Mouse (Mus musculus) thymus, adult 2 months (tissue): ENCODE results near the gene Ackr3. TPM values are rescaled to one million over a fixed set of nuclear protein-coding genes. Genes with fewer than 3 reads are reported as not detected.

Source experiments
- DNase-seq: peaks from one replicate; pipeline ENCODE4 v3.0.0; 2021
- H3K27ac ChIP-seq: fragments of 200-500 bp; 2 replicates; pipeline ENCODE4 v1.5.1; 2012; ENCODE audit warnings: low read length, control low read depth; ENCODE audit not compliant: control insufficient read depth, insufficient read depth
- H3K27me3 ChIP-seq: fragments of 200-500 bp; 2 replicates; pipeline ENCODE4 v1.6.1; 2012; ENCODE audit warnings: mild to moderate bottlenecking, low read length, moderate library complexity, mixed read lengths; ENCODE audit not compliant: control insufficient read depth, insufficient read depth
- H3K36me3 ChIP-seq: fragments of 200-500 bp; 2 replicates; pipeline ENCODE4 v1.6.1; 2012; ENCODE audit warnings: mild to moderate bottlenecking, low read length, moderate library complexity; ENCODE audit not compliant: control insufficient read depth, insufficient read depth
- H3K4me1 ChIP-seq: fragments of 200-500 bp; replicated peaks from 2 replicates; pipeline ENCODE4 v1.6.1; 2012; ENCODE audit warnings: low read length; ENCODE audit not compliant: control insufficient read depth, insufficient read depth
- H3K4me3 ChIP-seq: fragments of 200-500 bp; 2 replicates; pipeline ENCODE4 v1.5.1; 2012; ENCODE audit warnings: mild to moderate bottlenecking, low read length, control low read depth, moderate library complexity; ENCODE audit not compliant: control insufficient read depth, insufficient read depth
- CTCF ChIP-seq: fragments of 200-500 bp; IDR thresholded peaks from 2 replicates; pipeline ENCODE4 v1.5.1; 2012; ENCODE audit warnings: mild to moderate bottlenecking, control low read depth, low read length, moderate library complexity, borderline replicate concordance; ENCODE audit not compliant: control insufficient read depth, poor library complexity, insufficient read depth; ENCODE audit errors: extremely low read depth
- POLR2A ChIP-seq: fragments of 200-500 bp; IDR thresholded peaks from 2 replicates; pipeline ENCODE4 v1.6.1; 2012; ENCODE audit warnings: mild to moderate bottlenecking, low read length, control low read depth, moderate library complexity; ENCODE audit not compliant: control insufficient read depth, poor library complexity, insufficient read depth; ENCODE audit errors: extremely low read depth
- WGBS: fragments of 180-500 bp; shearing (Covaris S2); methylation state at CpG from one replicate; pipeline ENCODE4 v1.1.7; 2018; 5-methylcytosine and 5-hydroxymethylcytosine counted together
- polyA plus RNA-seq: library from polyadenylated mRNA; depleted of rRNA; stranded (reverse); fragments of >200 nt; gene quantifications from 2 replicates; pipeline ENCODE4 v1.2.3, GENCODE M21; 2012

The Ackr3 gene
- polyA plus RNA-seq, 1 experiment, result 24.7 TPM

DNA sequence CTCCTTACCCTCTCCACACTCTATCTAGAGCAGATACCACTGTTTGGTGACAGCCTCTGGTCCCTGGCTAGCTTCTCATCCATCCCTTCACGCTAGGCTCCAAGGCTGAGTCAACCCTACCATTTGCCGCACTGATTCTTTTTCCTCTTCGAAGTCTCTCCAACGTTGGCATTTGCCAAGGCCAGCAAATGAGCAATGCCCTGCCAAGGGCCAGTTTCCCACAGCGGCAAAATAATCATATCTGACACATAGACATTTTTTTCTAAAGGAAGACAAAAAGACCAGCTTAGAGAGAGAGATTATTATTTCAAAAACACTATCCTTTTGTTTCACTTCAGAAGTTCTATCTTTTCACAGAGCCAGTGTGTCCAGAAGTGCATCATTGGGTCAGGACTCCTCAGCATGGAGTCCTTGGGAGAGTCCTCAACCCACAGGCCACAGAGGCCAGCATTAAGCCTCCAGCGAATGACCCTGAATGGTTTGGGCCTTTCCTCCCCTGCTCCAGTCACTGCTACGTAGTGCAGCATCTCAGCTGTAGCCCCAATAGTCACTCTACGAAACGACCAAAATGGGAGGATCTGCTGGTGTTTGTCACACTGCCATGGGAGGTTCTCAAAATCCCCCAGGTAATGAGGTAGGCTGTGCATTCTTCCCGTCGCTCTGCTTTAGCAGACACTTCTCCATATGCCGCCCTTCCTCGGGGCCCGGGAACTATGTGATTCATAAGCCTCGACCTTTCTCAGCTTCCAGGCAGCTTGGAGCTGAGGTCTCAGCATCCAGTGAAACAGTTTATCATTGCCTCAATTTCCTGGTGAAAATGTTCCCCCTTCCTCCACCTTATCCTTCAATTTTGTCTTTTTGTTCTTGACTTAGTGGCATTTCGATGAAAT is 35.8 kb downstream of the Ackr3 start:
- WGBS, result 89% methylated on average over 16 of the region's 16 CpGs
- TF ChIP-seq CTCF (no peak), POLR2A (no peak)
- H3K4me1 ChIP-seq, result no peaks in the 10 kb centered on the region
- no peak overlapping the region for H3K4me3 ChIP-seq
- H3K36me3 ChIP-seq, result no peaks in the 10 kb centered on the region
- no peak overlapping the region for H3K27ac ChIP-seq
- no peaks in the 10 kb centered on the region for H3K27me3 ChIP-seq
- DNase-seq, result no peak

DNA sequence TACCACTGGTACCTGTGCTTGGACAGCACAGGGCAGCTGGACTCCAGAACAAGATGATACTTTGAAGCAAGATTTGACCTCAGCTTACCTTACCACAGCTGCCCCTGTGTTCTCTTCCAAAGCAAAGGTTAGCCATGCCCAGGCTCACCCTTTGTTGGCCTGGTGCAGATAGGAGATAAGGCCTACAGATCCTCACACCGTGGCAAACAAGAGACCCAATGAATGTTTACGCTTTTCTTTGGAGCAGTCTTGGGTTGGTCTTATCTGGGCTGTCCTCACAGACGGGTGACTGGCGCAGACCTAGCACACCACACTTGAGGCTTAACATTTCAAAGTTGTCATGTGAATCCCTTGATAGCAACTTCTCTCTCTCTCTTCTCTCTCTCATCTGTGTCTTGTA is 36.5 kb downstream of the Ackr3 start:
- H3K4me1 ChIP-seq, result no peaks in the 10 kb centered on the region
- no peak overlapping the region for H3K4me3 ChIP-seq
- TF ChIP-seq CTCF (no peak), POLR2A (no peak)
- no peaks in the 10 kb centered on the region for H3K36me3 ChIP-seq
- WGBS, result 83% methylated on average over 4 of the region's 4 CpGs
- H3K27me3 ChIP-seq, result no peaks in the 10 kb centered on the region
- no peak for DNase-seq
- H3K27ac ChIP-seq, result no peak overlapping the region

DNA sequence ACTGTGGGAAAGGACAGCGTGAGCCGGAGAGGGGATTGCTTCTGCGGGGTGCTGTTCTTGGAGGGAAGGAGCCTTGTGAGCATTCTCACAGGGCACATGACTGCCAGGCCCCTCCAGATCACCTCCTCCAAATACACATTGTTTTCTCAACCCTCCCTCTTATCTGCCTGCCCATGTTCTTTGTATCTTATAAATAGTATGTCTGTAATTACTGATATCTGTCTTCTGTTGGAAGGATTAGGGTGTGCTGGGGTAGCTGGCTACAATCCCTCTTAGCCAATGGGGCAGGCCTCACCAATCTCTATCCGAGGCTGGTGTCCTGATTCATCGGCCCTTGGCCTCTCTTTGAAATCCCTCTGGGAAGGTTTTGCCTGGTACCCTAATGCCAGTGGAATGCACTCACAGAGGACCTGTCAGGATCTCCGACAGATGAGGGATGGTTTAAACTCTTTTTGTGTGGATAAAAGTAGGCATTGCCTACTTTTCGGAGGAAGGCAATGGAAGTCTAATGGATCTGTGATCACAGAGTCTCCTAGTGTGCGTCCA is 38.7 kb downstream of the Ackr3 start:
- Histone ChIP-seq H3K4me3 (no peak overlapping the region), H3K4me1 (no peaks in the 10 kb centered on the region), H3K27me3 (no peaks in the 10 kb centered on the region), H3K27ac (no peak overlapping the region), H3K36me3 (no peaks in the 10 kb centered on the region)
- WGBS, result 96% methylated on average over 8 of the region's 8 CpGs
- TF ChIP-seq CTCF (no peak), POLR2A (no peak)
- DNase-seq, result no peak

DNA sequence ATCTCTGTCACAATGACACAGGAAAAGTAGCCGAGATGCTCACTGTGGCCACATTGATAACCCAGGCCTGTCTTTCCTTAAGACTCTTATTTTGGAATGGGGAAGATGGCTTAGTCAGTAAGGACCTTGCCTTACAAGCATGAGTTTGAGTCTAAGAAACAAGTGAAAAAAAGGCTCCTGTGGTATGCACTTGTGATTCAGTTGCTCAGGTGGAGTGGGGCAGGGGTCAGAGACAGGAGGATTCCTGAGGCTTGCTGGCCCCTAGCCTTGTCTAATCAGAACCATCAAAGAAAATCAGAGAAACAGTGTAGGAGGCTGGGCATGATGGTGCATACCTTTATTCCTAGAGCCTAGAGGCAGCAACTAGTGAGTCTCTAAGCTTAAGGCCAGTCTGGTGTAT is 40.8 kb downstream of the Ackr3 start:
- Histone ChIP-seq H3K27ac (no peak overlapping the region), H3K36me3 (no peaks in the 10 kb centered on the region), H3K27me3 (no peaks in the 10 kb centered on the region), H3K4me3 (no peak overlapping the region), H3K4me1 (no peaks in the 10 kb centered on the region)
- 97% methylated on average over 1 of the region's 1 CpGs for WGBS
- no peak for DNase-seq
- no peak for TF ChIP-seq CTCF
- TF ChIP-seq POLR2A, result no peak

DNA sequence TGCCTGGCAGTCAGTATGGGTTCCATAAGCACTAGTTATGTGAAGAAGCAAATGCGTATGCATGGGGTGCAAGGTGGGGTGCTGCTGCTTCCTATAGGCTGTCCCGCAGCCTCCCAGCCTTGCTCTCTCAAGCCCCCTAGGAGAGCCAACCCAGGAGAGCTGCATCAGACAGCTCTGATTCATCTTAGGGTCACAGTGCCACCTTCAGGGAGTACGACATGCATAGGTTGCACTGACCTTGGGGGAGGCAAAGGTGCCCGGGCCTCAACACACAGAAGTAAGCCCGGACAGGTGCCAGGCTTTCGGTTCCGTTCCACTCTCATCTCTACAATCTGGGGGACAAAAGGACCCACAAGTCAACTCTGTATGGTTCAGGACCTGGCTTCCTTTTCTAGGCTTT is 41.8 kb downstream of the Ackr3 start:
- no peak overlapping the region for H3K27ac ChIP-seq
- no peak for DNase-seq
- no peaks in the 10 kb centered on the region for H3K36me3 ChIP-seq
- no peaks in the 10 kb centered on the region for H3K4me1 ChIP-seq
- H3K27me3 ChIP-seq, result no peaks in the 10 kb centered on the region
- WGBS, result 75% methylated on average over 7 of the region's 7 CpGs
- no peak overlapping the region for H3K4me3 ChIP-seq
- TF ChIP-seq POLR2A (no peak), CTCF (no peak)

DNA sequence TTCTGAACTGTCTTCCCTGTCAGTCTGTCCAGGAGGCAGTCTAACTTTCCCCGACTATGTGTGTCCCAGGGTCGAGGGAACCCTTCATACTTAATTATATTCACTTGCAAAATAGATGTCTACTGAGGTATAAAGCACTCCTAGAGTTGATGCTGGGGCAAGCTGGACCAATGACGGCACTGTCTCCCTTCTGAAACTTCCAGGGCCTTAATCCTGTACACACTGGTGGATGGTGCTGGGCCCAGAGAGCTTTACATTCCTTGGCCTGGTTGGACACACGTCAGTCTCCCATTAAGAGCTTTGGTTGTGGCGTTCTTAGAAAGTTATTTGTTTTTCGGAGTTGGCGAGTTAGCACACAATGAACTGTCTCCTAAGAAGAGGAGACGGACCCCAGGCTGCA is 42.3 kb downstream of the Ackr3 start:
- H3K27ac ChIP-seq, result no peak overlapping the region
- no peak overlapping the region for H3K4me3 ChIP-seq
- H3K27me3 ChIP-seq, result no peaks in the 10 kb centered on the region
- no peaks in the 10 kb centered on the region for H3K4me1 ChIP-seq
- no peaks in the 10 kb centered on the region for H3K36me3 ChIP-seq
- WGBS, result 91% methylated on average over 8 of the region's 8 CpGs
- DNase-seq, result no peak
- TF ChIP-seq POLR2A (no peak), CTCF (no peak)

DNA sequence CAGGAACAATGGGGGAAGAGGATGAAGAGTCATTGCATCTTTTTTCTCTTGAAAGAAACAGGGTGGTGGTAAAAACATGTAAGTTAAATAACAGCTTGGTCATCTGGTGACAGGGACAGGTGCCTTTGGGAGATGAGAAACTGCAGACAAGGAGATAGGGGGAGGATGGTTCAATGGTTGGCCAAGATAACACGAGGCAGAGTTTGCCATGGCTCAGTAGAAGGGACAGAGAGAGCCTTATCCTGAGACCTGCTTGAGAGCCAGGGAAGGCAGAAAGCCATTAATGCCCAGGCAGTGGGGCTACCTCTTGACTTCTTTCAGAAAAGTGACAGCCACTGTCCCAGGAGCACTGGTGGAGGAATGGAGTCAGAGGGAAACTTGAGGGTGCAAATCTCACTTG is 43.0 kb downstream of the Ackr3 start:
- TF ChIP-seq POLR2A (no peak), CTCF (no peak)
- no peaks in the 10 kb centered on the region for H3K4me1 ChIP-seq
- no peak overlapping the region for H3K27ac ChIP-seq
- no peak overlapping the region for H3K4me3 ChIP-seq
- WGBS, result 53% methylated on average over 1 of the region's 1 CpGs
- DNase-seq, result no peak
- no peaks in the 10 kb centered on the region for H3K36me3 ChIP-seq
- H3K27me3 ChIP-seq, result no peaks in the 10 kb centered on the region

DNA sequence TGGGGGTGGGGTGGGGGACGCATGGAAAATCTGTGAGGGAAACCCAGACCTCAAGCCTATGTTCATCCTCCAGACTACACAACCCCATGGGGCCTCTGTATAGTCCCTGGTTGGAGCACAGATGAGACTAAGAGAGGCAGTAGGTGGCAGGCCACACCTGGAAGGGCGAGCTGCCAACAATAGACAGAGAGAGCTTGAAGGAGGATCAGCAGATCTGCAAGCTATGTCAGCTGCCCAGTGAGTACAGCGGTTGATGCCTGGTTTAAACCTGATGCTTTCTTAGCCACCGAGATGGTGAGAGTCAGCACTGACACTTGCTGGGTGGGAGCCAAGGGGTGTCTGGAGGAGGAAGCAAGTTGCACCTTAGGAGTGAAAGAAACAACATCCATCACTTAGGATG is 43.5 kb downstream of the Ackr3 start:
- H3K27me3 ChIP-seq, result no peaks in the 10 kb centered on the region
- no peaks in the 10 kb centered on the region for H3K36me3 ChIP-seq
- H3K4me3 ChIP-seq, result no peak overlapping the region
- no peak overlapping the region for H3K27ac ChIP-seq
- no peaks in the 10 kb centered on the region for H3K4me1 ChIP-seq
- WGBS, result 80% methylated on average over 4 of the region's 4 CpGs
- TF ChIP-seq CTCF, result no peak
- no peak for TF ChIP-seq POLR2A
- DNase-seq, result no peak
